Mouse (Mus musculus) adrenal gland, adult (tissue): ENCODE results near the gene Shank3.

Experiments used
- DNase-seq, 2 experiments: peaks; one replicate each; pipeline ENCODE4 v3.0.0; 2022 to 2023; ENCODE audit warnings: low spot score in 1 of 2; ENCODE audit not compliant: inconsistent age in 2 of 2

Shank3 gene

DNA sequence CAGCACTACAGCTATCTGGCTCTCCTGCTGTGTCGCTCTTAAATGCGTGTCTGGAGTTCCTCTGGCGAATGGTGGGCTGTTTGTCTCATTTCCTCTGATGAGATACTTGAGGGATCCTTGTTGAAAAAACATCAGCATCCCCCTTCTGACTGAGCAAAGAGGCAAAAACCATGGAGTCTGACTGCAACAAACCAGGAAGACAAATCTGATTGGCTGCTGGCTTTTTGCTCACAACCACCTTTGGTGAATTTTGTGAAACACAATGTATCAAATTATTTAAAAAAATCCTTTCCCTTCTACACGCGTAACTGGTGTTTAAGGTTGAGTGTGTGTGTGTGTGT, 23.0 kb upstream of the Shank3 start:
- no peak for DNase-seq

DNA sequence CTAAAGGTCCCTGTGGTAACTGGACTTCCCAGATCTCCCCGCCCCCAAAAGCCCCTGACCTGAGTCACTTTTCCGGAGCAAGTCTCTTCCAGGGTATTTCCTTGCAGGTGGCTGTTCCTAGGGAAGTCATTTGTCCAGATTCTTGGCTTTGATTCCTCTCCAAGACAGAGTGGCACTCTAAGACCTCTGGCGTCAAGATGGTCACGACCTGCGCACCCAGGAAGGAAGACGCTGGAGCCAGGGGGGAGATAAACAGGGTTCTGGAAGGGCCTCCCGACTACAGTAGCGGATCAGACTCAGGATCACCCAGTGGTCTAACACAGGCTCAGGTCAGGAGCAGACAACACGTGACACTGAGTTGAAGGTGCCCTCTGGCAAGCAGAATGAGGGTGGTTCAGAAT, 22.3 kb upstream of the Shank3 start, which contains the start of gene Arsa:
Gene Arsa, minus strand, starts transcription at position 335 of the 401 bp plus-strand sequence.
- peak; percentile 55 to 83 for DNase-seq

DNA sequence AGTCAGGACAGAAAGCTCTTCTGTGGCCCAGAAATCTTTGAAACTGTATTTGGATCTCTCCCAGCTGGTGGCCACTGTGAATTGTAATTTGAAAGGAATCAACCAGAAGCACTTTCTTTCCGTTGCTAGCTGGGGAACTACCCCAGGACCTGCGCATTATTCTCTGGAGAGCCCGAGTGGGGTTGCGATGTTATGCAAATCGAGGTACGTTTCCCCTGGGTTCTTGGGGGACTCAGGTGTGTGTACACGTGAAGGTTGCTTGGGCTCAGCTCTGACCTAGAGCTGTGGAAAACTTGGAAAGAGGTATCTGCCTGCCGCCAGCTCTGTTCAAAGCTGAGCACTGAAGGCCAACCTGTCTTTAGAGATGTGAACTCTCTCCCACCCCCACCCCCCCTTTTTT, 21.6 kb upstream of the Shank3 start:
- no peak for DNase-seq

DNA sequence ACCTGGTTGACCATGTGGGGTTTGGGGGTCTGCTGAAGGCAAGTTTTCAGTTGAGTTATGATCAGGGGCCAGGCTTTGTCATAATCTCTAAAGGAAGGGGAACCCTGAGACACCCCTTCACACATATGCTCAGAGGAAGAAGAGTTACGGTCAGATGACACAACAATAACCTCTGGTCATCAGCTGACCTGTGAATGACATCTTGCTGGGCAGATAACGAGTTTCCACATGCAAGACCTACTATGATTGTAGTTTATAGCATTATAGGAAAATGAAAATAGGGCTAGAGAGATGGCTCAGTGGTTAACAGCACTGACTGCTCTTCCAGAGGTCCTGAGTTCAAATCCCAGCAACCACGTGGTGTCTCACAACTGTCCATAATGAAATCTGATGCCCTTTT, 20.8 kb upstream of the Shank3 start:
- no peak for DNase-seq

DNA sequence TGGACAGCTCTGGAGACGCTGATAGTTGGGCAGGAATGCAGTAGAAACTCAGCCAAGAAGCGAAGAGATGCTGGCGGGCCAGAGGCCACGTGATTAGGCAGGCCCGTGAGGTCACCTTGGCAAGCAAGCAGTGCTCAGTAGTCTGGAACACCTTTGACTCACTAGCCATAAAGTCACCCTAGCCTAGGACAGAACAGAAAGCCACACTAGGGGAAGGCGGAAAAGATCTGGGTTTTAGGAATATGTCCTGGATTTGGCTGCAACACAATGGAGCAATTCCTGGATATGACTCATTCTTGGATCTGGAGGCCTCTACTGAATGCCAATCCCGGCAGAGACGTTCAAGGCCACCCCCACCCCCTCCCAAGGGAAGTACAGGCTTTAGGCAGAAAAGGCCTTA, 18.8 kb upstream of the Shank3 start:
- DNase-seq: peak; percentile 78 to 91

DNA sequence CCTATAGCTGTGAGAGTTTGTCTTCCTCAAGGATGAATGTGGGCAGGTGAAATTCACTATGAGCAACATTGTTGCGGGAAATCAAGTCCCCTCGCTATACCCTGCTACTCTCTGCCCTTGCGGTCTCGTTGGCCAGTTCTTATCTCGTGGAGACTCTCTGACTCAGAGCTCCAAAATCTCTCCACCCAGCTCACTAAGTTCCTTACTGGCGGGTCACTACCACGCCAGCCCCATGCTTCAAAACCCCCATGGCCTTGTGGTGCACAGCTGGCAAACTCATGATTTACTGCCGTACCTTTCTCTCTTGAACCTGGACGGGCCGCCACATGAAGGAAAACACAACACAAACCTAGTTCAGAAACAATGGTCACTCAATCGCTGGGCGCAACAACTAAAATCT, 11.2 kb upstream of the Shank3 start:
- peak; percentile 29 to 51 for DNase-seq

DNA sequence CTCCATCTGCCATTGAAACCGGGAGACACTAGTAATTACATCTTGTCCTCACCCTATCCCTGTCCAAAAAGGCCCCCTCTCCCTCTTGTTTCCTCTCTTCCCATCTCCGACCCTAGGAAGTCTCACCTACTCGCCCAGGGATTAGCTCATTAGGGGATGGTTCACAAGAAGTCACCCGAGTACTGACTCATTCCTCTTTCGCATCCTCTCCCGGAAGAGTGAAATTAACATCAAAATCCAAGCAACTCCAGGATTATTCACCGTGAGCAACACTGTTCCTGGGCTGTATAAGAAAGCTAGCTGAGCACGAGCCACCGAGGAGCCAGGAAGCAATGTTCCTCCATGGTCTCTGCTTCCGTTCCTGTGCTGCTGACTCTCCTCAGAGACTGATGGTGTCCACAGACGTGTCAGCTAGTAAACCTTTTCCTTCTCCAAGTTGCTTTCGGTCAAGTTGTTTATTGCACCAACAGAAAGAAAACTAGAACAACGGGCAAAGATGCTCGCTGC, 10.8 kb upstream of the Shank3 start:
- peak in 1 of 2 experiments; percentile 17 for DNase-seq

DNA sequence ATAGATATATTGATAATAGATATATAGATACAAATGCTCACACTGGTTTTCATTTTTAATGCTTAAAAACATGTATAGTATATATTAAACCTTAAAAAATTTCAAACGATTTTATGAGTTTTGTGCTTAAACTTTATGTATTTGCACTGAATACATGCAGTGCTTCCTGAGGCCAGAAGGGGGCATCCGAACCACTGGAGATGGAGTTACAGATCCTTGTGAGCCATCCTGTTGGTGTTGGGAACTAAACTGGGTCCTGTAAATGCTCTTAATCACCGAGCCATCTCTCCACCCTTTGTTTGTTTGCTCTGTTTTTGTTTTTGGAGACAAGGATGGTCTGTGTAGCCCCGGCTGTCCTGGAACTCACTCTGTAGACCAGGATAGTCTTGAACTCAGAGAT, 4.5 kb upstream of the Shank3 start:
- DNase-seq: no peak

DNA sequence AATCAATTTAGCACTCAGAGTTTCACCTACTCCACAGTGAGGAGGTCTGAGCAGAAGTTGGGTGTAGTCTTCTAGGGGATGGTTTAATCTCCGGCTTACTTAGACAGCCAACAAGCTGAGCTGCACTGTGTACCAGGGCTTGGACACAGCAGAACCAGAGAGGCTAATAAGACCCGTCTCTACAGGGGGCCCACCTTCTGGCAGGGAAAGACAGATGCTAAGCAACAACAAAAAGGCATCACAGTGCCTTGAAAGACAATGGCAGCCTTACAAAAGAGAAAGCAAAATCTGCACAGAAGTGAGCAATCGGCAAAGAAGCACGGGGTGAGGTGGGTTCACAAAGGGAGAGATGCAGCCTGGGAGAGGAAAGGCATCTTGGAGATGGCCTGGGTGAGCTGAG, 3.3 kb upstream of the Shank3 start:
- no peak for DNase-seq

DNA sequence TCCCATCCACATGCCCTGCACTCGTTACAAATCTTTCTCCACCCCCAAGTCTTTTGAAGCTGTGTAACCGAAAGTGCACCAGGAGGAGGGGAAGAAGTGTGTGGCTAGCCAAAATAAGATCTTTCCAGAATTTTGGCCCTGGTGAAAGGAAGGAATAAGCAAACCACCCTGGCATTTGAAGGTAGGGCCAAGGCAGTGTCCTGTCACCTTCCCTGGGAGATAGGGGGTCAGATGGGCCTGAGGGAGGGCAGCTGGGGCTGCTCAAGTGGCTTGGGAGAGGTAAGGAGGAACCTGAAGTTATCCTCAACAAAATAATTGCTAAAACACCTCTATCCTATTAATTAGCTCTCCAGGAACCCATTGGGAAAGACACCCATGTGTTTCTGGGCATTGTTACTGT, 2.6 kb upstream of the Shank3 start:
- peak in 1 of 2 experiments; percentile 23 for DNase-seq

DNA sequence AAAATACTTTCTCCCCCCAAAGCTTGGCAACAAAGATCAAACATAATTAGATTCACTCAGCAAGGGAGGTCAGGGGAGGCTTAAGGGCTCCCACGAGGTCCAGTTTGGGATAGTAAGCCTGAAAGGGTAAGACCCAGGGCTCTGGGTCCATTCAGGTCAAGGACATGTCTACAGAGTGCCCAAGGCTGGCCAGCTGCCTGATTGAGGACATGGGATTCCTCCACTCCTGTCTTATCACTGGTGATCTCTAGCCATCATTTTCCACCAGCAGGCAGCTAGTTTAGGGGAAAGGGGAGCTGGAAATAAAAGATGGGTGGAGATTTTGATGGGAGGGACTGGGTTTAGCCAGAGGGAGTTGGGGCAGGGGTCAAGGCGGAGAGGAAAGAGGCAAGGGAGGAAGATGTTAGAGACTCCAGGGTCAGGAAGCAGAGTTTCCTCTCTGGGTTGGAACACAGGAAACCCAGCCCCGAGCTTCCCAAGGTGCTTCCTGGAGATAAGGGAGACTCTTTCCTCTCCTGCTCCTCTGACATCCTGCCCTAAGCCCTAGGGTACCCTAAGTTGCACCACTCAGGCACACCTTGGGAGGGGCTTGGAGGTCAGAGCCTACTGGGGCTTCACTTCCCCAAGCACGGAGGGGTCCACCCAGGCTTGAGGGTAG, 1.9 kb upstream of the Shank3 start:
- DNase-seq: peak; percentile 75 to 84

DNA sequence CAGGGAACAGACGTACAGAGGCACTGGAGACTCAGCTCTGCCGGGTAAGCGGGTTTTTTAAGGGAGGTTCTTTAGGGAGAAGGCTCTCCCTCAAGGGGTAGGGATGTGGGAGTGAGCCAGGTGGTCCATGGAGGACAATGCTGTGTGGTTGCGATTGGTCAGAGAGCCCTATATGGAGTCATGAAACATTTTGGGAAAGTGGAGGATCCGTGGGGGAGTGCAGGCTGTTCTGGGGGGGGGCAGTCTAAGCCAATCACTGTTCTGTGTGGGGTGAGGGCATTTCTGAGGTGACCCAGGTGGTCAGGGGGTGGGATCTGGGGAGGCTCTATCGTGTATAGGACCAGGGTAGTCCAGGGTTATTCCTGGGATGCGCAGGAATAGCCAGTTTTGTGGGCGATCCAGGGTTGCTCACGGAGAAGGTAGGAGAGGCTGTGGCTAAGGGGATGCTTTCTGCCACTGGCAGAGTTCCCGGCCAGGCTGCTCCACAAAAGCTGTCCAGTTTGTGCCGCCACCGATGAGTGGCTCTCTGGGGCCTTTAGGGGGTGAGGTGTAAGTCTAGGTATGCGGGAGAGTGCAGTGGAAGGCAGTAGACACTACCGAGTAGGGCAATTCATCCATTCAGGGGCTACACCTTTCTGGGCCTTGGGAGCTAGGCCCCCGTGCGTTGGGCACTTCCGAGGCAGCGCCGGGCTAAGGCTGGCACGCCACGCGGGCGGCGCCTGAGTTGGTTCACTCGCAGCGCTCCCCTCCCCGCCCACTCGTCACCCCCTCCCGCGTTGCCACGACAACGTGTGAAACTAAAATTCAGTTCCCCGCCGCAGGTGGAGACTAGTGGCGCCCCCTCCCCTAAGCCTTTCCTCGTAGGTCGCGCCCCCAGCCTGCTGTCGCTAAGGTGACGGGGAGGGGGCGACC, 1.1 kb upstream of the Shank3 start:
- peak; percentile 35 to 73 for DNase-seq

DNA sequence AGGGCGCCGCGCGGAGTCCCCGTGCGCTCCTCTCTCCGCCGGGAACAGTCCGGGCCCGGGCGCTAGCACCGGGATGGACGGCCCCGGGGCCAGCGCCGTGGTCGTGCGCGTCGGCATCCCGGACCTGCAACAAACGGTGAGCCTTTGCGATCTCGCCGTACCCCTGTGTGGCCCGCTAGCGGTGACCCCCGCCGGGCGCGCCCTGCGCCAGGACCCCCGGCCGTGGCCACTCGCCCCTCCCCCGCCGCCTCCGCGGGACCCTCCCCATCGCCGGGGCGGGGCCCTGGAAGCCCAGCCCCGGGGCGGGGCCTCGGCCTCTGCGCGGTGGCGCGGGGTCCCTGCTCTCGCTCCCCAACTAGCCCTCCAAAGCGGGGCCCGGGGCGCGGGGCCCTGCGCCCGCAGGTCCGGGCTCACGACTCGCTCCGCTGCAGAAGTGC, 379 bp downstream of the Shank3 start:
- DNase-seq: peak; percentile 56 to 76

DNA sequence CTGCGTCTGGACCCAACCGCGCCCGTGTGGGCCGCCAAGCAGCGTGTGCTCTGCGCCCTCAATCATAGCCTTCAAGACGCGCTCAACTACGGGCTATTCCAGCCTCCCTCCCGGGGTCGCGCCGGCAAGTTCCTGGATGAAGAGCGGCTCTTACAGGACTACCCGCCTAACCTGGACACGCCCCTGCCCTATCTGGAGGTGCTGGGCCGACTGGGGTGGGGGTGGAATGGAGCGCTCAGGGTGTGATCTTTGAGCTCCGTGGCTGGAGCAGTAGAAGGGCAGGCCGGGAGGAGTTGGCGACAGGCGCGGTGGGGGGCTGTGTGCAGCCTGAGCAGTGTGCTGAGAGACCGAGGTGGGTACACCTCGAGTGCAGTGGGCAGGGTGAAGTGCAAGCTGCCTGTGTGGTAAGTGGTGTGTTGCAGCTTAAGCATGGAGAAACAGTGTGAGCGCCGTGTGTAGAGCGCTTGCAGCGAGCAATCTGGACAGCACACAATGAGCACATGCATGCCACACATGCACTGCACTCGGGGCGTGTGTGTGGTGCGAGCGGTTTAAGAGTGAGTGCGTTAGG, 883 bp downstream of the Shank3 start:
- DNase-seq: peak; percentile 23 to 60

DNA sequence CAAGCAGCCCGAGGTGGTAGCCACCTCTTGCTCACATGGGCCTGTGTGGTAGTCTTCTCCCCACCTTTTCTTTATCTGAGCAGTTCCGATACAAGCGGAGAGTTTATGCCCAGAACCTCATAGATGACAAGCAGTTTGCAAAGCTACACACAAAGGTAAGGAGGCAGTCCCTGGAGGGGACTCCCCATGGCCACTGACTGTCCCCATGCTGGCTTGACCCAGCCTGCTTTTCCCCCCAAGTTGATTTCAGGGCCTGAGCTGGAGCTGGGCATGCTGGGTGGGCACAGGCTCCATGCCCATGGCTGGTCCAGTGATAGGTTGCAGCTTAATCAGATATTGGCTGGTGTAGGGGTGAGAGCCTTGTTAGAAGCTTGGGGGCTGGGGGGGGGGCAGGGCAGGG, 1.9 kb downstream of the Shank3 start:
- DNase-seq: no peak

DNA sequence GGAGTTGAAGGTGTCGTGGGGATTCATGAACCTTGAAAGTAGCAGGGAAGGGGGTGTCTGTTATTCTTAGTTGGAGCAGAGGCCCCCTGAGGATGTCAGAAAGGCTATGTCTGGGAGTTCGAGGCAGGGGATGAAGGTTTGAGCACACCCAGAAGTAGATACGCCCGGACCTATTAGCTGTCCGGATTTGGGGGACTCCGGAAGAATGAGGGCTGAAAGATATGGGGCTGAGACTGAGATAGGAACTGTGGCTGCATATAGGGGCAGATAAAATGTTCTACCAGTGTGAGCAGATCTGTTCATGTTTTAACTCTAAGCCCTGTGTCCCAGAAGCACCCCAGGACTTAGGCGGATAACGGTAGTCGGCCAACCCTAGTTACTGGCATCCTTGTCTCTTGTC, 5.4 kb downstream of the Shank3 start:
- DNase-seq: no peak

DNA sequence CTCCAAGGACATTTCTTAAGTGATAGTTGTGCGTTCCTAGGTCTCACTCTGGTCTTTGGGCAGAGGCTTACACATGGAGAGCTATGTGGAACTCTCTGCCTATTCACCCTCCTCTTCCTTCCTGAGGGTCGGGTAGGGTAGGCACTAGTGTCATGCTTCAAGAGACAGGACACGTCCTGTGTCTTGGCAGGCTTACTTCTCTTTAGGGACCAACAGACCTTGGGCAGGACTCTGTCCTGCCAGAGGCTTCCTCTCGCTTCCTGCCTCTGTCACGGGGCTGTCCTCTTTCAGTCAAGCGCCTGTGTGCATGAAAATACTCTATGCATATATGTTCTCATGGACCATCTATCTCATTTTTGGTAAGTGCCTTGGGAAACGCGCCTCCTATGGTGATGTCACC, 8.3 kb downstream of the Shank3 start:
- peak in 1 of 2 experiments; percentile 30 for DNase-seq

DNA sequence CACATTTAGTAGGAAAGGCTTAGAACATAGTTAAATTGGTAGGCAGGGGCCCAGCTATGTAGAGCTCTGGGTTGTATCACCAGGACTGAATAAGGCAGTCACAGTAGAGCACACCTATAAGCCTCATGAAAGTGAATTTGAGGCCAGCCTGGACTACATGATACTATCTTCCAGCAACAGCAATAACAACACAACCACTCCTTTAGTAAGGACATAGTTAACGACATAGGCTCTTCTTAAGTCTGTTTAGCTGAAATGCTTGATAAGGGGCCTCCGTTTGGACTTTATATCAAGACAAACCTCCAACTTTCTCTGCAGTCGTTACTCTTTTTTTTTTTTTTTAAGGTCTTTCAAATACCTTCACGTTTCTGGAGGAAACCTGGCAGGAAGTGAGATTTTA, 13.3 kb downstream of the Shank3 start:
- DNase-seq: no peak

DNA sequence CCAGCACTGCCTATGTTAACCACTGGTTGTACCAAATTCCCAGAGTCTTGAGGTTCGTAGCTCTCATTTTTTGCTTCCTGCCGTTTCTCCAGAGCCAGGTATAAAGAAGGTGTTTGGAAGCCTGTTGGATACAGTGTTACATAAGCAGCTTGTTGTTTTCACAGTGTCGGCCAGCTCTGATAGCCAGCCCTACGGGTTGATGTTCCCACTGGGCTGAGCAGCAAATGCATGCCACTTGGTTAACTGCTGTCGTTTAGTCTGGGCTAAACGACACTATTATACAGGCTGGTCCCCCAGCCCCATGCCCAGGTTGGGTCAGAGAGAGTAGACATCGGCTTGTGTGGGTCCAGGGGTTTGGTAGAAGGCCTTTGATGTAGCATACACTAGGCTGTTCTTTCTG, 22.5 kb downstream of the Shank3 start:
- no peak for DNase-seq

DNA sequence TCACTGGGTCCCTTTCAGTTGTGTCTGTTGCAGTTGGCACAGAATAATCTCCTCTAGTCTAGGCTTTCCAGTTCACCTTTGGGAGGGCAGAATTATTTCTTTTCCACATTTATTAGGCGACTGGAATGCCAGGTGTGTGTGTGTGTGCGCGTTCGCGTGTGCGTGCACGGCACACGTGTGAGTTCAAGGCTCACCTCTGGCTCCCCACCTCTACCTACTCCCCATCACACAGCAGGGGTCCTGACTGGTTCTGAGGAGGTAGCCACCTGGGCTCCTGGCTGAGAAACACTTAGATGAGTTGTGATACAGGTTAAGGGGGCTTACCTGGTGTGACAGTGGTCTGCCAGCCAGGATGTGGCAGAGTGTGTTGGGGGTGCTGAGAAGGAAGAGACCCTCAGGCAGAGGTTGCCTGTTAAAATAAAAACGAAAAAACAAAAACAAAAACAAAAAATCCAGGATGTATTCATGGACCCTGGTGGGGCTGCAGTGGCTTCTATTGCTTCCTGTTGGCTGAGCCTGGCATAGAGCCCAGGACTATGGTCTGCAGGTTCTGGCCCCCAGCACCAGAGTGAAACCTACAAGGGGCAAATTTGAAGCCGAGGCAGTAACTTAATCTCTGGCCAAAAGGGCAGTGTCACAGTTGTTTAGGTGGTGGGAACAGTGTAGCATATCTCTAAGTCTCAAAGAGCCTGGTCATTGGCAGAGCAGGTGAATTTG, 23.3 kb downstream of the Shank3 start:
- no peak for DNase-seq

DNA sequence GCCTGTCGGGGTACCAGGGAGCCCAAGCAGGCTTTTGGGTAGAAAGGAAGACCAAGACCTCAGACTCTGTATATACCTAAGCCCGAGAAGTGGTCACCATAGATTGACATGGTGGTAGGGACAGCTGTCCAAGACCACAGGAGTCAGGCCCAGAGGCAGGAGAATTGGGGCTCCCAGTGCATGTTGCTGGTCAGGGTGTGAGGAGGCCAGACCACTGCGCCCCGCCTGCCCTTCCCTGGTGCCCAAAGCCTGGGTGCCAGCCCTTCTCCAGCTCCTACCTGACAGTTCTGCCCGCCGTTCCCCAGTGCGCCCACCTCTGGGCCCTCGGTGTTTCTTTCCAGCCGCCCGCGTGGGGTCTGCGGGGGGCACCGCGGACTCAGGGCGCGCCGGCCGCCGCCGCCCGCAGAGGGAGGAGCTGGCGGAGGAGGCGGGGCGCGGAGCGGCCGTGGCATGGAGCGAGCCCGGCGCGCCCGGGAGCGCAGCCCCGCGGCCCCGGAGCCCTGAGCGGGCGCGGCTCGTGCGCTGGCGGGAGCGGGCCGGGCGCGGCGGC, 23.9 kb downstream of the Shank3 start:
- peak in 1 of 2 experiments; percentile 48 for DNase-seq
